Mouse (Mus musculus) neural tube, embryonic 14.5 days (tissue): ENCODE results near the gene Lrp2. TPM values are rescaled to one million over a fixed set of nuclear protein-coding genes. Genes with fewer than 3 reads are reported as not detected.
A peak's percentile ranks its signal among the peaks of the same experiment; 100 is the strongest.

Source experiments
- ATAC-seq: fragments of 200-750 bp; cut with Nextera tagmentation; 2 replicates; pipeline ENCODE4 v1.8.0; 2017; ENCODE audit warnings: low read depth, mild to moderate bottlenecking, moderate TSS enrichment, moderate library complexity
- H3K27ac ChIP-seq: fragments of 300-500 bp; sonication (generic); 2 replicates; pipeline ENCODE4 v1.5.1; 2014; ENCODE audit warnings: low read depth, mild to moderate bottlenecking, control low read depth, low read length, moderate library complexity, mixed read lengths
- H3K27me3 ChIP-seq: fragments of 300-500 bp; sonication (generic); 2 replicates; pipeline ENCODE4 v1.6.1; 2014; ENCODE audit warnings: low read length; ENCODE audit not compliant: control insufficient read depth, insufficient read depth
- H3K36me3 ChIP-seq: fragments of 300-500 bp; sonication (generic); 2 replicates; pipeline ENCODE4 v1.6.1; 2014; ENCODE audit warnings: low read length, mixed read lengths; ENCODE audit not compliant: control insufficient read depth, insufficient read depth
- H3K4me1 ChIP-seq: fragments of 300-500 bp; sonication (generic); 2 replicates; pipeline ENCODE4 v1.6.1; 2014; ENCODE audit warnings: low read length; ENCODE audit not compliant: control insufficient read depth, insufficient read depth
- H3K4me2 ChIP-seq: fragments of 300-500 bp; sonication (generic); 2 replicates; pipeline ENCODE4 v1.6.1; 2014; ENCODE audit warnings: mild to moderate bottlenecking, low read depth, low read length, control low read depth
- H3K4me3 ChIP-seq: fragments of 300-500 bp; sonication (generic); 2 replicates; pipeline ENCODE4 v1.5.1; 2014; ENCODE audit warnings: low read depth, low read length, control low read depth, mixed read lengths
- H3K9ac ChIP-seq: fragments of 300-500 bp; sonication (generic); replicated peaks from 2 replicates; pipeline ENCODE4 v1.6.1; 2014; ENCODE audit warnings: low read depth, mild to moderate bottlenecking, control low read depth, low read length, mixed read lengths
- H3K9me3 ChIP-seq: fragments of 300-500 bp; sonication (generic); 2 replicates; pipeline ENCODE4 v1.6.1; 2016; ENCODE audit warnings: low read length; ENCODE audit not compliant: control insufficient read depth
- WGBS: fragments of 180-500 bp; shearing (Covaris S2); extraction: QIAGEN DNeasy Blood & Tissue Kit; methylation state at CpG from one replicate; pipeline ENCODE4 v1.1.7; 2014; 5-methylcytosine and 5-hydroxymethylcytosine counted together
- polyA plus RNA-seq: library from polyadenylated mRNA; unstranded; fragments of >200 nt; fragmentation: Nextera tagmentation; extraction: Ambion mirVana; gene quantifications from 2 replicates; pipeline ENCODE4 v1.2.1, GENCODE M21; 2014

The Lrp2 gene
- polyA plus RNA-seq, 1 experiment from 2014 or later: 1.8 TPM

DNA sequence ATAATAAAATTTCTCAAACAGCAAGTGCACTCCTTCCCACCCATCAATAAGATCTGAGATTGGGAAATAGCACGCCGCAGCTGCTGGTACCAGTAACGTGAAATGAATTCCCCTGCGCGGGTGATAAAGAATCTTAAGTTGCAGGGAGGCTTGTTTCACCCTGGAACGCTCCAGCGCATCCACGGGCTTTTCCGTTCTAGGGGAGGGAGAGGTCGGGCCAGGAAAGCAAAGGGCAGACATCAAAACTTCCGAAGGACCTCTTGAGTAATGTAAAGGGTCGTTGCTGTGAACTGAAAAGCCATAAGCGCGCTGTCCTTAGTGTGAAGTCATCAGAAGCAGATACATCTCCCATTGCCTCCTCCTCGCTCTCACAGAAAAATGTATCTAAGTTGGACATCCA, 26.5 kb downstream of the Lrp2 start:
- Histone ChIP-seq H3K4me1 (no peaks in the 10 kb centered on the region), H3K27ac (no peak overlapping the region), H3K36me3 (no peaks in the 10 kb centered on the region), H3K4me2 (0 out of 2 replicates have a peak overlapping the region, but pooled peaks have one; percentile 18), H3K4me3 (no peak overlapping the region), H3K27me3 (no peaks in the 10 kb centered on the region), H3K9ac (no peak overlapping the region), H3K9me3 (no peaks in the 10 kb centered on the region)
- WGBS: 47% methylated on average over 15 of the region's 15 CpGs
- ATAC-seq: no peak

DNA sequence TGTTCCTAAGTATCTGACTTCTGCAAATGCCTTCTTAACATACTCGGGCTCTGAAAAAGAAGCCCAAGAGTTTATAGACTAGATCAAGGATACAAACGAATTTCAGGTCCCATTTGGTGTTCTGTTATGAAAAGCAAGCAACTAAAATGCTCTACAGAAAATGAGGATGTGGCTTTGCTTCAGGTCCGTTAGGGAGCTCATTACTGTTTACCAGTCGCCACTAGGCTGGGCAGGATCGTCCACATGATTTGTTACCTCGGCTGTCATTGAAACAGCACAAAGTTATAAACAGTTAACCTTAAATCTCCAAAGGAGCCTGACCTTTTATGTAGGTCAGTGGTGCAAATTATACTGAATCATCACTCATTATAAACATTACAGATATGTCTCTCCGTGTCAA, 29.2 kb downstream of the Lrp2 start:
- ATAC-seq: no peak
- Histone ChIP-seq H3K36me3 (no peaks in the 10 kb centered on the region), H3K27ac (no peak overlapping the region), H3K4me2 (no peak overlapping the region), H3K27me3 (no peaks in the 10 kb centered on the region), H3K4me3 (no peak overlapping the region), H3K9ac (no peak overlapping the region), H3K4me1 (no peaks in the 10 kb centered on the region), H3K9me3 (no peaks in the 10 kb centered on the region)
- WGBS: 50% methylated on average over 7 of the region's 7 CpGs

DNA sequence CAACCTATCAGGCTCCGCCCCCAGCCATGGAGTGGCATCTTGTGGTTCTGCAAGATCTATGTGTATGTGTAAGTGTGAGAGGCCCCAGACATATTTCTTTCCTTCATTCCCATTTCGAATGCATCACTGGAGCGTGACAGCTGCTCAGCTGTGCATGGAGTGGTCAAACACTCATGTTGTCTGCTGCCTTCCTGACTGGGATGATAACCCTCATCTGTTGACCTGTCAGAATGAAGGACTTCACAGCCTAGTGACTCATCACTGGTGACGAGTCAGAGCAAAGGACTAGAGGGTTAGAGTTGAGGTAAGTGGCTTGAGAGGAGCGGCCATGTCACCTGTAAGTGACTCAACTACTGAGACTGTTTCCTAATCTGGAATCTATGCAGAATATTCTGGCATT, 34.2 kb downstream of the Lrp2 start:
- Histone ChIP-seq H3K4me3 (no peak overlapping the region), H3K9ac (no peak overlapping the region), H3K9me3 (no peaks in the 10 kb centered on the region), H3K36me3 (no peaks in the 10 kb centered on the region), H3K27me3 (no peaks in the 10 kb centered on the region), H3K27ac (no peak overlapping the region), H3K4me1 (no peaks in the 10 kb centered on the region), H3K4me2 (no peak overlapping the region)
- WGBS: 87% methylated on average over 5 of the region's 5 CpGs
- ATAC-seq: no peak

DNA sequence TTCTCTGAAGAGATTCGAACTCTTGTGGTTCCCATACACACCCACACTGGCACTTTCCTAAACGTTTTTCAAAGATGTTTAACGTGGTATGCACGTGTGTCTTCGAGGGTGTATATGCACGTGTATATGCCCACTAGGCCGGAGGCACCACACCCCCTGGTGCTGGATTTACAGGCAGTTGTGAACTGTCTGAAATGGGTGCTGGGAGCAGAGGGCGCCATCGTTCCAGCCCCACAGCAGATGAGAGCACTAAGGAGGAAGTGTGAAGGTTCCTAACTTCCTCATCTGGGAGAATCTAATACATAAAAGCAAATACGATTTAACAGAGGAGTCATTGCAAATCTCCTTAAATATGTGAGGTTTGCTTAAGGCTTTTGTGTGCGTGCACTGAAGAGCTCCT, 39.0 kb downstream of the Lrp2 start:
- Histone ChIP-seq H3K27me3 (no peaks in the 10 kb centered on the region), H3K4me3 (no peak overlapping the region), H3K4me2 (no peak overlapping the region), H3K9me3 (no peaks in the 10 kb centered on the region), H3K4me1 (no peaks in the 10 kb centered on the region), H3K27ac (no peak overlapping the region), H3K36me3 (no peaks in the 10 kb centered on the region), H3K9ac (no peak overlapping the region)
- 89% methylated on average over 11 of the region's 11 CpGs for WGBS
- no peak for ATAC-seq

DNA sequence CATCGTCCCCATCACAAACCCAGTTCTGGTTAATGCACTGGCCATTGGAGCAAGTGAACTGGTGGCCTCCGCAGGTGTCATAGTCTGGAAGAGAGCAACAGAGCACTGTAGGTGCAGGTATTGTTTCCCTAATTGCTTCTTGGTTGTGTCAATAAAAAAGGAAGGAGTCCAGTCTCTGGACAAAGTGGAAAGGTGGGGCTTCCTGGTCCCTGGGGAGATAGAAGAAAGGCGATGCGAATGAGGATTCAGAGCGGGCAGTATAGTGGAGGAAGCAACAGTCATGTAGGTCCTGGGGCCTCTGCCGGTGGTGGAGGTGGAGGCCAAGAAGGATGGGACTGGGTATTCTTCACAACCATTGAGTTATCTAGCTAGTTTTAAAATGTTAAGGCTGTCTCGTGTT, 49.8 kb downstream of the Lrp2 start:
- Histone ChIP-seq H3K27ac (no peak overlapping the region), H3K4me2 (no peak overlapping the region), H3K4me1 (no peaks in the 10 kb centered on the region), H3K9ac (no peak overlapping the region), H3K36me3 (no peaks in the 10 kb centered on the region), H3K9me3 (no peaks in the 10 kb centered on the region), H3K4me3 (no peak overlapping the region), H3K27me3 (no peaks in the 10 kb centered on the region)
- ATAC-seq: no peak
- 68% methylated on average over 7 of the region's 7 CpGs for WGBS

DNA sequence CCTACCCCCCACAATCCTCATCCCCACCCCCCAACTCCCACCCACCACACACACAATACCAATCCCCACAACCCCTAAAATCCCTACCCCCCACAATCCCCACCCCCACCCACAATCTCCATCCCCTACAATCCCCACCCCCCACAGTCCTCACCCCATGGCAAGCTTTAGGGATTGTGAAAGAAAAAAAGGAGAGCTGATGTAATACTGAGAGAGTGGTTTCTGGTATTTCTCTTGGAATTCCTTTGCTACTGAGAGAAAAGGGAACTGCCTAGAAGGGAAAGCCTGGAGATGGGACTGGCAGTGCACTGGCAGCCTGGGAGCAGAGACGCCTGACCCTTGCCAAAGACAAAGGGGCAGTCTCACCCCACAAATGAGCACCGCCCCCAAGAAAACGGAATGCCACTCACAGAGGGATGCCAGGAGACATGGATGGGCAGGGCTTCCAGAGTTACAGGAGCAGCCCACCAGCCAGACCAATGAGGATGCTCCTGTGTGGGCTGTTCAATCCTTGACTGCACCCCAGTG, 54.3 kb downstream of the Lrp2 start:
- Histone ChIP-seq H3K27ac (no peak overlapping the region), H3K4me3 (no peak overlapping the region), H3K4me2 (no peak overlapping the region), H3K27me3 (no peaks in the 10 kb centered on the region), H3K9me3 (no peaks in the 10 kb centered on the region), H3K4me1 (no peaks in the 10 kb centered on the region), H3K9ac (no peak overlapping the region), H3K36me3 (no peaks in the 10 kb centered on the region)
- ATAC-seq: peak; percentile 80; the same call in 1 of the 2 replicates
- WGBS: 12% methylated on average over 3 of the region's 3 CpGs

DNA sequence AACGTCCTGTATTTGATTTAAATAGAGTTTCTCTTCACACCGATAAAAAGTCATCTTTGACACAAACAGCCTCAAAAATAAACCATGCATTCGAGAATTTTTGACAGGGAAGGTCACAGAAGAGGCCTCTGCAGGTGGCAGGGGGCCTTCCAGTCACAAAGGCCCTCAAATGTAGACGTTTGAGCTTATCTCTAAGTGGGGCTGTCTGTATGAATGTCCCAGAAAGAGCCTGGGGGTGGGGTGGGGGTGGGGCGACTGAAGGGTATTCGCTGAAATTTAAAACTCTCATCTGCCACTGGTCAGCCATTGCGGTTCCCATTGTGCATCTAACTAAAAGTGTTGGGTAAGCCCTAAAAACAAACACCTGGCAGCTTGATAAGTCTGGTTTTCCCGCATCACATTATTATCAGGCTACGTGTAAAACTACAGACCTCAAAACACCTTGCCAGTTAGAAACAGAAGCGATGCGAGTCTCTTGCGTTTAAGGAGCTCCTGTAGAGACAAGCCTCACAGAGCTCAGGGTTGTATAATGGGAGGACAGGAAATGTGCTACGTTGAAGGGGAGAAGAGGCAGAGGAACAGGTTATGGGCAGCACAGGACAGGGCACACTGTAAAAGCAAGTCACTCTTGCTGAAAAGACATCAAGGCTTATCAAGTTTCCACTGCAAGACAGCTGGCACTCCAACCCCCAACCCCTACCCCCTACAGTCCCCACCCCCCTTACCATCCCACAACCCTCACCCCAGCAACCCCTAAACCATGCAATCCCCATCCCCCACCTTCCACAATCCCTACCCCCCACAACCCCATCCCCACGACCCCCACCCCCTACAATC, 55.0 kb downstream of the Lrp2 start:
- WGBS: 30% methylated on average over 14 of the region's 14 CpGs
- no peak overlapping the region for H3K27ac ChIP-seq

DNA sequence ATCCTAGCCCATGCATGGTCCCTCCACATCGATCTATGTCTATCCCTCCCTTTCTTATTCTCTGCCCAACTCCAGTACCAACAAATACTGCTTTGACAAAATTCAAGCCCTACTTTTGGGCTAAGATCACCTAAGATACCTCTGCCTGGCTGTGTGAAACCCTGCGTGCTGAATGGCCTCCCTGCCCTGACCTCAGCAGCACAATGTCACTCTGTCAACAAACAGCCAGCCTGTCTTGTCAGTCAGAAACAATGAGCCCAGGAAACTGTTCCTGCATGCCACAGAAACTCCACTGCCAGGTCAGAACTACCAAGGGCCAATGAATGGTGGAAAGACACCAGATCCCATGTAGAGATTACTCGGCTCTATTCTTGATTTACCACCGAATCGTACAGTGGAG, 55.7 kb downstream of the Lrp2 start:
- no peaks in the 10 kb centered on the region for H3K36me3 ChIP-seq
- no peaks in the 10 kb centered on the region for H3K9me3 ChIP-seq
- no peak for ATAC-seq
- H3K4me2 ChIP-seq: no peak overlapping the region
- H3K9ac ChIP-seq: no peak overlapping the region
- H3K4me1 ChIP-seq: no peaks in the 10 kb centered on the region
- no peak overlapping the region for H3K27ac ChIP-seq
- no peak overlapping the region for H3K4me3 ChIP-seq
- no peaks in the 10 kb centered on the region for H3K27me3 ChIP-seq
- WGBS: 61% methylated on average over 5 of the region's 5 CpGs

More for the DNA sequence above, 55.0 kb downstream of the Lrp2 start:
- H3K9me3 ChIP-seq: no peaks in the 10 kb centered on the region
- H3K36me3 ChIP-seq: no peaks in the 10 kb centered on the region
- H3K27me3 ChIP-seq: no peaks in the 10 kb centered on the region
- no peak for ATAC-seq
- no peaks in the 10 kb centered on the region for H3K4me1 ChIP-seq
- no peak overlapping the region for H3K9ac ChIP-seq
- no peak overlapping the region for H3K4me3 ChIP-seq
- no peak overlapping the region for H3K4me2 ChIP-seq

DNA sequence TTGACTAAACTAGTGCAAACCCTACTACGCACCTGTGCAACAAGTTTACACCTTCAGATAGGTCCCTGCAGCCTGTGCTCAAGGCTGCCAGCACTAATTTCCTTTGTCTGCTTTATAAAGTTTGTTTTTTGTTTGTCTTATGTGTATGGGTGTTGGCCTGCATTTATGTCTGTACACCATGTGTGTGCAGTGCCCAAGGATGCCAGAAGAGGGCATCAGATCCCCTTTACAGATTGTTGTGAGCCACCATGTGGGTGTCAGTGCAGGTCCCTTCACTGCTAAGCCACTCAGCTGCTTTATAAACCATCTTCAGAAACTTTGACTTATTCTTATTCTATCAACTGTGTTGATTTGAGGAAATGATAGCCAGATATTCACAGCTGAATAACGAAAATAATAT, 65.6 kb downstream of the Lrp2 start:
- ATAC-seq: no peak
- no peaks in the 10 kb centered on the region for H3K4me1 ChIP-seq
- no peak overlapping the region for H3K4me2 ChIP-seq
- WGBS: 93% methylated on average over 2 of the region's 2 CpGs
- no peaks in the 10 kb centered on the region for H3K36me3 ChIP-seq
- no peak overlapping the region for H3K27ac ChIP-seq
- H3K9ac ChIP-seq: no peak overlapping the region
- no peak overlapping the region for H3K4me3 ChIP-seq
- H3K9me3 ChIP-seq: no peaks in the 10 kb centered on the region
- H3K27me3 ChIP-seq: no peaks in the 10 kb centered on the region
